Mouse (Mus musculus): ENCODE data around the gene Vsig10. TPM values are rescaled to one million over a fixed set of nuclear protein-coding genes. Genes with fewer than 3 reads are reported as not detected.

The Vsig10 gene
- polyA plus RNA-seq (2014; fragmentation: Nextera tagmentation; extraction: Ambion mirVana) = 2.1 and 2.7 TPM in 2 replicates

DNA sequence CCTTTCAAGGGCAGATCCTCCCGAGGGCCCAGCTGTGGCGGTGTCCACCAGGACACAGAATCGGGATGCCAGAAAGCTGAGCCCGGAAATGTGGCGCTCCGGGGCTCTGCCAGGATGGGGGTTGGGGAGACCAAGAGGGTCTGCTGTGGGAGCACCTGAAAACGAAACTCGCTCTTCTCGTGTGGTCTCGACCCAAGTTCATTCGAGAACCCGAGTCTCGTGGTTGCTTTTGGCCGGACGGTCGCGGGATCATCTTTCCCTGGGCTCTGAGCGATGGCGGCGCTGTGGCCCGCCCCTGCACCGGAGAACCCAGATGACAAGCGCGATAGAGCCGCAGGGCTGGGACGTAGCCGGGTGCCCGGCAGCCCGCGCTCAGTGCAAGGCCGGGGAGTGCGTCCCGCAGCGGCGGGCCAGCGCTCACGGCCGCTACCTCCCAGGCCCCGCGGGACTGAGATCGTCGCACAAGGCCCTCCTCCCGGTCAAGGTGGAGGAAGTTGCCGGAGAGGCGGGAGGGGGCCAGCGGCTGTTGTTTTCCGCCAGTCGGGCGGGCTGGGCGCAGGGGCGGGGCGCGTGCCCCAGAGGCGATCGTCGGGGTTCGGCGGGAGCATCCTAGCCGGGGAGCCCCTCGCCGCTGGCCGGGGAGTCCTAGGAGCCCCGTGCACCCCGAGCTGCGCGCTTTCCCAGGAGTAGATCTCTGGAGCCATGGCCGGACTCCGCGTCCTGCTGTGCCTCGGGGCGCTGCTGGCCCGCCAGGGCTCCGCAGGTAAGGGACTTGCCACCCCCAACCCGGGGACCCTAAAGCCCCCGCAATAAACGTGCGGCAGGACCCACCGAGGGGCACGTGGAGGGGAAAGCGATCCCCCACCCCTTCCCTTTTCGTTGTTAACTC, at the start of gene Vsig10:
Gene Vsig10, plus strand, starts transcription at position 343 of the 889 bp plus-strand sequence.
- no peaks in the 10 kb centered on the region for H3K36me3 ChIP-seq (ENCODE audit: control insufficient read depth, insufficient read depth, low read length)
- no peaks in the 10 kb centered on the region for H3K9me3 ChIP-seq (ENCODE audit: control insufficient read depth, low read length)
- WGBS = 0% methylated on average over 81 of the region's 81 CpGs
- peak within 1 kb of the TSS; percentile 70 for H3K9ac ChIP-seq (ENCODE audit: low read length)
- no peak within 1 kb of the TSS for H3K27ac ChIP-seq (replicated peaks; ENCODE audit: low read depth, low read length)
- H3K4me1 ChIP-seq (ENCODE audit: control insufficient read depth, insufficient read depth, low read length) = peaks cover 4% of the 10 kb centered on the region; the same call in 1 of the 2 replicates
- ATAC-seq (ENCODE audit: insufficient number of reproducible peaks, low FRiP score, low TSS enrichment, low read depth) = peak; percentile 55
- peak; percentile 71 for DNase-seq (ENCODE audit: low spot score)
- H3K4me2 ChIP-seq (ENCODE audit: low read depth, severe bottlenecking) = peak within 1 kb of the TSS; percentile 99
- H3K4me3 ChIP-seq (ENCODE audit: low read depth, low read length) = peak within 1 kb of the TSS; percentile 68
- peaks cover 15% of the 10 kb centered on the region; the same call in 1 of the 2 replicates for H3K27me3 ChIP-seq (ENCODE audit: control insufficient read depth, insufficient read depth, low read length)

DNA sequence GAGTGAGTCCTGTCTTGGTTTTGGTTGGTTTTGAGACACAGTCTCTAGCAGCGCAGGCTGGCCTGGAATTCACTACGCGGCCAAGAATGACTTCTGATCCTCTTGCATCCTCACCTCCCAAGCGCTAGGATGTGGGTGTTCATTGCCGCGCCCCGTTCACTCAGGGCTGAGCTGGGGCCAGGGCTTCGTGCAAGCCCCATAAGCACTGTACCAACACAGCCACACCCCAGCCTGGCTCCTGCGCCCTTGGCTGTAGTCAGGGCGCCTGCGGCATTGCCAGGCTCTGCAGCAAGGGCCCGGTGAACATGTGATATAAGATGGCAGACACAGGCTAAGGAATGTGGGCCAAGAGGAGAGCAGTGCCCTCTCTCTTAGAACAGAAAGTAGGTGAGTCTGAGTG, 49.5 kb upstream of the Vsig10 start:
- no peak for DNase-seq (ENCODE audit: low spot score)
- Histone ChIP-seq H3K4me3 (ENCODE audit: low read depth, low read length) (no peak overlapping the region), H3K9ac (ENCODE audit: low read length) (no peak overlapping the region), H3K36me3 (ENCODE audit: control insufficient read depth, insufficient read depth, low read length) (no peaks in the 10 kb centered on the region), H3K4me2 (ENCODE audit: low read depth, severe bottlenecking) (no peak overlapping the region), H3K27me3 (ENCODE audit: control insufficient read depth, insufficient read depth, low read length) (no peaks in the 10 kb centered on the region), H3K9me3 (ENCODE audit: control insufficient read depth, low read length) (no peaks in the 10 kb centered on the region), H3K4me1 (ENCODE audit: control insufficient read depth, insufficient read depth, low read length) (no peaks in the 10 kb centered on the region), H3K27ac (replicated peaks; ENCODE audit: low read depth, low read length) (no peak overlapping the region)
- WGBS = 95% methylated on average over 12 of the region's 12 CpGs
- no peak for ATAC-seq (ENCODE audit: insufficient number of reproducible peaks, low FRiP score, low TSS enrichment, low read depth)

DNA sequence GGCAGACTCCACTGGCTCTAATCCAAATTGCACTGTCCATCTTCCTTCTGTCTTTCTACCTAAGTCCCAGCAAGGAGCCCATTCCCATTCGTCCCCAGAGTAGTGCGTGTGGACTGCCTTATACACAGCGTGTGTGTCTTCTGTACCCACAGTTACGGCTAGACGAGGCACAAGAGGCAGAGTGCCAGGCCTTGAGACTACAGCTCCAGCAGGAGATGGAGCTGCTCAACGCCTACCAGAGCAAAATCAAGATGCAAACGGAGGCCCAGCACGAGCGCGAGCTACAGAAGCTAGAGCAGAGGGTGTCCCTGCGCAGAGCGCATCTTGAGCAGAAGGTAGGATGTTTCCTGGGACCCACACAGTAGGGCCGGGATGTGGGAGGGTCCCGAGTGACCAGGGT, 46.9 kb upstream of the Vsig10 start:
- WGBS = 92% methylated on average over 14 of the region's 14 CpGs
- Histone ChIP-seq H3K4me2 (ENCODE audit: low read depth, severe bottlenecking) (no peak overlapping the region), H3K4me3 (ENCODE audit: low read depth, low read length) (no peak overlapping the region), H3K9me3 (ENCODE audit: control insufficient read depth, low read length) (no peaks in the 10 kb centered on the region), H3K27ac (replicated peaks; ENCODE audit: low read depth, low read length) (no peak overlapping the region), H3K4me1 (ENCODE audit: control insufficient read depth, insufficient read depth, low read length) (no peaks in the 10 kb centered on the region), H3K9ac (ENCODE audit: low read length) (no peak overlapping the region), H3K27me3 (ENCODE audit: control insufficient read depth, insufficient read depth, low read length) (no peaks in the 10 kb centered on the region), H3K36me3 (ENCODE audit: control insufficient read depth, insufficient read depth, low read length) (no peaks in the 10 kb centered on the region)
- ATAC-seq (ENCODE audit: insufficient number of reproducible peaks, low FRiP score, low TSS enrichment, low read depth) (no peak), DNase-seq (ENCODE audit: low spot score) (no peak)

DNA sequence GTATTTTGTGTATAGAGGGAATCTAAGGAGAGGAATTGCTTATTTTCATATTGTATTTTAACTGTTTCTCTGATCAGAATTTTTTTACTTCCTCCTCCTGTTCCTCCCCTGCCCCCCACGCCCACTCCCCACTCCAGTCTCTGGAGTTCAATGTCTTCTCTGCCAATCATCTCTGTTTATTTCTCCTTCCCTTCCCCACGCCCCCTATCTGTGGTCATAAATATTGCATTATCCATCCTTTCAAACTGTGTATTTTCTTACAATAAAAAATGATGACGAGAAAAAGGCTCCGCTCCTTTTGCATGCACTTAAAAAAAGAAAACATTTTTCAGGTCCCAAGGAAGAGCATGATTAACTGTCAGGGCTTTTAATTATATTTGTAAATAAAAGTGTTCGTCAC, 44.1 kb upstream of the Vsig10 start:
- H3K4me3 ChIP-seq (ENCODE audit: low read depth, low read length) = no peak overlapping the region
- no peaks in the 10 kb centered on the region for H3K36me3 ChIP-seq (ENCODE audit: control insufficient read depth, insufficient read depth, low read length)
- no peak overlapping the region for H3K4me2 ChIP-seq (ENCODE audit: low read depth, severe bottlenecking)
- H3K9me3 ChIP-seq (ENCODE audit: control insufficient read depth, low read length) = no peaks in the 10 kb centered on the region
- no peak for DNase-seq (ENCODE audit: low spot score)
- 74% methylated on average over 5 of the region's 5 CpGs for WGBS
- no peaks in the 10 kb centered on the region for H3K4me1 ChIP-seq (ENCODE audit: control insufficient read depth, insufficient read depth, low read length)
- no peak overlapping the region for H3K9ac ChIP-seq (ENCODE audit: low read length)
- no peak overlapping the region for H3K27ac ChIP-seq (replicated peaks; ENCODE audit: low read depth, low read length)
- no peak for ATAC-seq (ENCODE audit: insufficient number of reproducible peaks, low FRiP score, low TSS enrichment, low read depth)
- no peaks in the 10 kb centered on the region for H3K27me3 ChIP-seq (ENCODE audit: control insufficient read depth, insufficient read depth, low read length)

DNA sequence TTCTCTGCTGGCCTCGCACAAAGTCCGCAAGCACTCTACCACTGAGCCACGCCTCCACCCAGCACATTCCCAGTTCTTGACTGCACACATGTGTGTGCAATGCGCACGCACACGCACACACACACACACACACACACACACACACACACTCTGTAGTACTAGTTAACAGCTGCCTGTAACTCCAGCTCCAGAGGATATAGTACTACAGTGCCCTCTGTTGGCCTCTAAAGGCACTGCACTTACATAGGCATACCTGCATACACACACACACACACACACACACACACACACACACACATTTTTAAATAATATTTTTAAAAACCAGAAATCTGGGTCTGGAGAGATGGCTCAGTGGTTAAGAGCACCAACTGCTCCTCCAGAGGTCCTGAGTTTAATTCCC, 41.1 kb upstream of the Vsig10 start:
- ATAC-seq (ENCODE audit: insufficient number of reproducible peaks, low FRiP score, low TSS enrichment, low read depth) (no peak), DNase-seq (ENCODE audit: low spot score) (no peak)
- Histone ChIP-seq H3K4me3 (ENCODE audit: low read depth, low read length) (no peak overlapping the region), H3K36me3 (ENCODE audit: control insufficient read depth, insufficient read depth, low read length) (no peaks in the 10 kb centered on the region; the same call in 1 of the 2 replicates), H3K27ac (replicated peaks; ENCODE audit: low read depth, low read length) (no peak overlapping the region), H3K9me3 (ENCODE audit: control insufficient read depth, low read length) (no peaks in the 10 kb centered on the region), H3K9ac (ENCODE audit: low read length) (no peak overlapping the region), H3K27me3 (ENCODE audit: control insufficient read depth, insufficient read depth, low read length) (no peaks in the 10 kb centered on the region), H3K4me1 (ENCODE audit: control insufficient read depth, insufficient read depth, low read length) (no peaks in the 10 kb centered on the region), H3K4me2 (ENCODE audit: low read depth, severe bottlenecking) (no peak overlapping the region)
- WGBS = 97% methylated on average over 6 of the region's 6 CpGs

DNA sequence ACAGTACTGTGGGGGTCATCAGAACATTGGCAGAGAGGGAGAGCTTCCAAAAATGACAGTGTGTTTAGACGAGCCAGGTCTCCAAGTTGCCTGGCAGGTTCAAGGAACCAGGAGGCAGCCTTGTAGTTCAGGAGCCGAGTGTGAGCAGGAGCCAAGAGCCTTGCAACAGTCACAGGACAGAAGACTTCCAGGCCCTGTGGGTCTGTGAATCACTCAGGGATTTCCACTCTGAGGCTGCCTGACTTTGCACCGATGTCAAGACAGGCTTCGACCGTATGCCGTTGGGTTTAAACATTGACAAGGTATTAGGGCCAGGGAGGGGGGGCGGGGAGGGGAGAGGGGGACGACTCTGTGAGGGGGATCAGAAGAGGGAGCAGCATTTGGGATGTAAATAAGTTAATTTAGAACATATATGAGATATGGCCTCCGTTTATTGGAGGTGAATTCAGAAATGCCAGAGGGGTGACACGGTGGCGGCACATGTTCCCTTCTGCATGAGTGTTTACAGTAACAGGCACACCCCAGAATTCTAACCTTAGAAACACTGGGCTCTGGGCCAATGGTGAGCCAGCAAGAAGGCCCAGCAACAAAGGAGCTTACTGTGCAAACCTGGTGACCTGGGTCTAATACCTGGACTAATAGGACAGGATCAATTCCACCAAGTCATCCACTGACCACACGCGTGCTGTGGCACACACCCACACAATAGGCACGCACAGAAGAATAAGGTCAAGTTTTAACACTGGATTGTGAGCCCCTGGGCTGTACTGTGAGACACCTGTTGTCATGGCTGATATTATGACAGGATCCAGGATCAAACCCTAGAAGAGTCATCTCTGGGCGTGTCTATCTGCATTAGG, 39.8 kb upstream of the Vsig10 start:
- Histone ChIP-seq H3K4me1 (ENCODE audit: control insufficient read depth, insufficient read depth, low read length) (no peaks in the 10 kb centered on the region), H3K27ac (replicated peaks; ENCODE audit: low read depth, low read length) (no peak overlapping the region), H3K9me3 (ENCODE audit: control insufficient read depth, low read length) (no peaks in the 10 kb centered on the region), H3K9ac (ENCODE audit: low read length) (no peak overlapping the region), H3K4me2 (ENCODE audit: low read depth, severe bottlenecking) (no peak overlapping the region), H3K36me3 (ENCODE audit: control insufficient read depth, insufficient read depth, low read length) (peaks cover 2% of the 10 kb centered on the region; the same call in 1 of the 2 replicates), H3K4me3 (ENCODE audit: low read depth, low read length) (no peak overlapping the region), H3K27me3 (ENCODE audit: control insufficient read depth, insufficient read depth, low read length) (no peaks in the 10 kb centered on the region)
- WGBS = 95% methylated on average over 15 of the region's 15 CpGs
- DNase-seq (ENCODE audit: low spot score) (no peak), ATAC-seq (ENCODE audit: insufficient number of reproducible peaks, low FRiP score, low TSS enrichment, low read depth) (no peak)

DNA sequence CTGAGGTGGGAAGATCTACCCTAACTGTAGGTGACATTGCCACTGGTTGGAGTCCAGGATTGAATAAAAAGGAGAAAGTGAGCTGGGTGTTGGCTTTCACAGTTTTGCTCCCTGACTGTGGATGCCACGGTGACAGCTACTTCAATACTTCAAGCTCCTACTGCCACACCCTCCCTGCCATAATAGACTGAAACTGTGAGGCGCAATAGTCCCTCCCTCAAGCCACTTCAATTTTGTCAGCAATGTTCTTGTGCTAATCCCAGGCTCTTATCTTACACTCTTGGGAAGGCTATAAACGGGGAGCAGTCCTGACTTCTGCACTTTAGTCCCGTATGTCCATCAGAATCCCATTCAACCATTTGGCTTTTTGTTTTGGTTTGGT, 39.2 kb upstream of the Vsig10 start:
- WGBS = 80% methylated on average over 4 of the region's 4 CpGs
- ATAC-seq (ENCODE audit: insufficient number of reproducible peaks, low FRiP score, low TSS enrichment, low read depth) (no peak), DNase-seq (ENCODE audit: low spot score) (no peak)
- Histone ChIP-seq H3K4me2 (ENCODE audit: low read depth, severe bottlenecking) (no peak overlapping the region), H3K4me1 (ENCODE audit: control insufficient read depth, insufficient read depth, low read length) (no peaks in the 10 kb centered on the region), H3K9ac (ENCODE audit: low read length) (no peak overlapping the region), H3K27ac (replicated peaks; ENCODE audit: low read depth, low read length) (no peak overlapping the region), H3K9me3 (ENCODE audit: control insufficient read depth, low read length) (no peaks in the 10 kb centered on the region), H3K36me3 (ENCODE audit: control insufficient read depth, insufficient read depth, low read length) (peaks cover 5% of the 10 kb centered on the region; the same call in 1 of the 2 replicates), H3K4me3 (ENCODE audit: low read depth, low read length) (no peak overlapping the region), H3K27me3 (ENCODE audit: control insufficient read depth, insufficient read depth, low read length) (no peaks in the 10 kb centered on the region)

DNA sequence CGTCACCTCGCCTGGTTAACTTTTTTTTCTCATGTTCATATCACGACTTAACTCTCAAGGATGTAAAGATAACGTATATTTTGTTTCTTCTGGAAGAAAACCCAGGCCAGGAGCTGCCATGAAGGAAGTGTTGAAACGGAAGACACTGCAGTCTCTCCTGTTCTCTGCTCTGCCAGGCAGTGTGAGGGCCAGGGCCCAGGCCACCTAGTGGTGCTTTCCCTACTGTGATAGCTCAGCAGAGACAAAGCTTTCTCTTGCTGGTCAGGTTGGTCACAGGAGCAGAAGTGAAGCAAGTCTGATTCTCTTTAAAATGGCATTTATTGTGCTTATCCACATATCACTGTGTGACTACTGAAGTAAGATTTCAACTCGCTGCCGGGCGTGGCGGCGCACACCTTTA, 37.3 kb upstream of the Vsig10 start:
- ATAC-seq (ENCODE audit: insufficient number of reproducible peaks, low FRiP score, low TSS enrichment, low read depth) = no peak
- 94% methylated on average over 10 of the region's 10 CpGs for WGBS
- no peak for DNase-seq (ENCODE audit: low spot score)
- H3K27ac ChIP-seq (replicated peaks; ENCODE audit: low read depth, low read length) = no peak overlapping the region
- peaks cover 8% of the 10 kb centered on the region; the same call in 1 of the 2 replicates for H3K4me1 ChIP-seq (ENCODE audit: control insufficient read depth, insufficient read depth, low read length)
- no peak overlapping the region for H3K4me3 ChIP-seq (ENCODE audit: low read depth, low read length)
- peaks cover 5% of the 10 kb centered on the region; the same call in 1 of the 2 replicates for H3K36me3 ChIP-seq (ENCODE audit: control insufficient read depth, insufficient read depth, low read length)
- no peak overlapping the region for H3K9ac ChIP-seq (ENCODE audit: low read length)
- no peaks in the 10 kb centered on the region for H3K9me3 ChIP-seq (ENCODE audit: control insufficient read depth, low read length)
- H3K4me2 ChIP-seq (ENCODE audit: low read depth, severe bottlenecking) = no peak overlapping the region
- no peaks in the 10 kb centered on the region for H3K27me3 ChIP-seq (ENCODE audit: control insufficient read depth, insufficient read depth, low read length)

Data from limb, embryonic 11.5 days (tissue).